8 mouse cellular contexts compared by ENCODE assay signal in the genomic region with DNA sequence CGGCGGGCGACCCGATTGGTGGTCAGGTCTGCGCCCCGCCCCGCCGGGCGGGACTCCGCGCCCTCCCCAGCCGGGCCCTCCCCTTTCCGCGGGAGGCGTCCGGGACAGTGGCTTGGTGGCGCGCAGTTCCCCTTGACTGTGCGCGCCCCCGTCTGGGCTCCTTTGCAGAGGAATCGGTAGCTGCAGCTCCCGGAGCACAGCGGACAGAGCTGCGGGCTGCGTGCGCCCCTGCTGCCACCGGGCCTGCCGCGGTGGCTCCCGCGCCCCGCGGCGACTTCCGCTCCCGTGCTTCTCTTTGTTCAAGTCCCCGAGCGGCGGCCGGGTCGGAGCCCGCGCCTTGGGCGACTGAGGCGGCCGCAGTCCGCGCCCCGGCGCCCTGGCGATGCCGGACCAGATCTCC.
DNase-seq lines count a peak whose midpoint lies in the region; ATAC-seq lines count a peak whose summit lies in the region.
"Not testable (repeated sequence)": the region's sequence is repeated elsewhere in the genome, so short reads cannot be mapped to it uniquely, and the experiment has no call there.

No protein-coding gene starts in this region.

- peak overlapping the region; percentile 64 for H3K9ac ChIP-seq in kidney, embryonic 16.5 days (replicated peaks; ENCODE audit: low read length)
- H3K9ac ChIP-seq in limb, embryonic 12.5 days (replicated peaks), result peak overlapping the region; percentile 55
- H3K9ac ChIP-seq in midbrain, embryonic 11.5 days (ENCODE audit: low read length), result peak overlapping the region; percentile 36; the same call in 1 of the 2 replicates

- peak; percentile 1 to 6 for DNase-seq in adrenal gland, postnatal 4 days (ENCODE audit: low spot score in 2 of 2)
- peak; percentile 31 for DNase-seq in forelimb bud, embryonic 11.5 days (ENCODE audit: low read depth, low spot score)
- DNase-seq in heart, postnatal 10 days, result peak; percentile 41 to 50
- DNase-seq in midbrain, embryonic 11.5 days (ENCODE audit: low spot score, missing footprints), result peak; percentile 45
- peak; percentile 13 for DNase-seq in right cerebral cortex, postnatal 4 days
- DNase-seq in yolk sac, embryonic 10.5 days (ENCODE audit: low spot score), result peak; percentile 27

- WGBS in kidney, embryonic 16.5 days, result 5% methylated on average over 28 of the region's 53 CpGs
- 2% methylated on average over 53 of the region's 53 CpGs for WGBS in limb, embryonic 12.5 days
- 3% methylated on average over 40 of the region's 53 CpGs for WGBS in midbrain, embryonic 11.5 days

- H3K36me3 ChIP-seq in kidney, embryonic 16.5 days (ENCODE audit: insufficient read depth, low read length); limb, embryonic 12.5 days; midbrain, embryonic 11.5 days (ENCODE audit: control insufficient read depth, insufficient read depth, low read length): not testable (repeated sequence)

- H3K27me3 ChIP-seq in kidney, embryonic 16.5 days (ENCODE audit: insufficient read depth, low read length); limb, embryonic 12.5 days; midbrain, embryonic 11.5 days (ENCODE audit: control insufficient read depth, insufficient read depth, low read length): not testable (repeated sequence)

- H3K4me3 ChIP-seq in kidney, embryonic 16.5 days (ENCODE audit: low read length), result peak overlapping the region; percentile 48
- H3K4me3 ChIP-seq in limb, embryonic 12.5 days (replicated peaks), result peak overlapping the region; percentile 51
- H3K4me3 ChIP-seq in midbrain, embryonic 11.5 days (ENCODE audit: low read depth, low read length), result peak overlapping the region; percentile 32

- peak overlapping the region; percentile 38; the same call in 1 of the 2 replicates for H3K4me2 ChIP-seq in kidney, embryonic 16.5 days (replicated peaks; ENCODE audit: low read depth, low read length)
- H3K4me2 ChIP-seq in limb, embryonic 12.5 days, result 0 out of 2 replicates have a peak overlapping the region, but pooled peaks have one; percentile 30
- H3K4me2 ChIP-seq in midbrain, embryonic 11.5 days, result peak overlapping the region; percentile 25; the same call in 1 of the 2 replicates

- not testable (repeated sequence) for H3K27ac ChIP-seq in kidney, embryonic 16.5 days (ENCODE audit: low read length); limb, embryonic 12.5 days; midbrain, embryonic 11.5 days (ENCODE audit: low read depth, low read length)

- ATAC-seq in kidney, embryonic 16.5 days (ENCODE audit: low FRiP score, low TSS enrichment); limb, embryonic 12.5 days (ENCODE audit: insufficient number of reproducible peaks, insufficient read depth, low FRiP score, low TSS enrichment, low read depth); midbrain, embryonic 11.5 days (ENCODE audit: low FRiP score): not testable (repeated sequence)

- intact Hi-C loops in heart, postnatal 10 days (cut with DNase I), result not testable (repeated sequence)

- not testable (repeated sequence) for H3K9me3 ChIP-seq in kidney, embryonic 16.5 days (ENCODE audit: low read length); limb, embryonic 12.5 days; midbrain, embryonic 11.5 days (ENCODE audit: control insufficient read depth, low read length)

- not testable (repeated sequence) for H3K4me1 ChIP-seq in kidney, embryonic 16.5 days (ENCODE audit: insufficient read depth, low read length); limb, embryonic 12.5 days (replicated peaks); midbrain, embryonic 11.5 days (ENCODE audit: control insufficient read depth, insufficient read depth, low read length)
